Mouse (Mus musculus) liver, postnatal 0 days (tissue): Measurements from ENCODE around the gene Pax6. TPM values are rescaled to one million over a fixed set of nuclear protein-coding genes. Genes with fewer than 3 reads are reported as not detected.

Experiments
- ATAC-seq: fragments of 200-750 bp; cut with Nextera tagmentation; 2 replicates; pipeline ENCODE4 v1.8.0; 2017; ENCODE audit warnings: mild to moderate bottlenecking, moderate library complexity
- DNase-seq: peaks from one replicate; pipeline ENCODE4 v3.0.0-alpha.2; 2016
- H3K27ac ChIP-seq: fragments of 300-500 bp; sonication (generic); 2 replicates; pipeline ENCODE4 v1.5.1; 2014; ENCODE audit warnings: antibody characterized with exemption, moderate library complexity, mild to moderate bottlenecking, low read depth
- H3K27me3 ChIP-seq: fragments of 300-500 bp; sonication (generic); 2 replicates; pipeline ENCODE4 v1.6.1; 2014; ENCODE audit warnings: low read length, control low read depth, mixed read lengths; ENCODE audit not compliant: insufficient read depth
- H3K36me3 ChIP-seq: fragments of 300-500 bp; sonication (generic); replicated peaks from 2 replicates; pipeline ENCODE4 v1.6.1; 2014; ENCODE audit warnings: mild to moderate bottlenecking, control low read depth, low read length, moderate library complexity, mixed read lengths; ENCODE audit not compliant: insufficient read depth
- H3K4me1 ChIP-seq: fragments of 300-500 bp; sonication (generic); 2 replicates; pipeline ENCODE4 v1.6.1; 2014; ENCODE audit warnings: antibody characterized with exemption, mild to moderate bottlenecking, control low read depth; ENCODE audit not compliant: insufficient read depth
- H3K4me2 ChIP-seq: fragments of 300-500 bp; sonication (generic); 2 replicates; pipeline ENCODE4 v1.6.1; 2014; ENCODE audit warnings: low read depth, mild to moderate bottlenecking, low read length, moderate library complexity, mixed read lengths
- H3K4me3 ChIP-seq: fragments of 300-500 bp; sonication (generic); 2 replicates; pipeline ENCODE4 v1.5.1; 2014; ENCODE audit warnings: low read depth, low read length
- H3K9ac ChIP-seq: fragments of 300-500 bp; sonication (generic); replicated peaks from 2 replicates; pipeline ENCODE4 v1.6.1; 2014; ENCODE audit warnings: mild to moderate bottlenecking, moderate library complexity
- H3K9me3 ChIP-seq: fragments of 300-500 bp; sonication (generic); 2 replicates; pipeline ENCODE4 v1.6.1; 2016; ENCODE audit warnings: mild to moderate bottlenecking, control low read depth, low read length, mixed read lengths
- CTCF ChIP-seq: sonication (generic); IDR thresholded peaks from 2 replicates; pipeline ENCODE4 v1.5.1; 2016; ENCODE audit warnings: antibody characterized with exemption, low read depth
- EP300 ChIP-seq: IDR thresholded peaks from 2 replicates; pipeline ENCODE4 v1.6.1; 2016; ENCODE audit warnings: antibody characterized with exemption, low read depth, mild to moderate bottlenecking
- WGBS: fragments of 180-500 bp; shearing (Covaris S2); extraction: QIAGEN DNeasy Blood & Tissue Kit; methylation state at CpG from one replicate; pipeline ENCODE4 v1.1.7; 2014; ENCODE audit not compliant: insufficient replicate concordance; 5-methylcytosine and 5-hydroxymethylcytosine counted together
- polyA plus RNA-seq: library from polyadenylated mRNA; unstranded; fragments of >200 nt; fragmentation: Nextera tagmentation; extraction: Ambion mirVana; gene quantifications from 2 replicates; pipeline ENCODE4 v1.2.1, GENCODE M21; 2015

Gene Pax6
- polyA plus RNA-seq, 1 experiment from 2014 or later = not detected

DNA sequence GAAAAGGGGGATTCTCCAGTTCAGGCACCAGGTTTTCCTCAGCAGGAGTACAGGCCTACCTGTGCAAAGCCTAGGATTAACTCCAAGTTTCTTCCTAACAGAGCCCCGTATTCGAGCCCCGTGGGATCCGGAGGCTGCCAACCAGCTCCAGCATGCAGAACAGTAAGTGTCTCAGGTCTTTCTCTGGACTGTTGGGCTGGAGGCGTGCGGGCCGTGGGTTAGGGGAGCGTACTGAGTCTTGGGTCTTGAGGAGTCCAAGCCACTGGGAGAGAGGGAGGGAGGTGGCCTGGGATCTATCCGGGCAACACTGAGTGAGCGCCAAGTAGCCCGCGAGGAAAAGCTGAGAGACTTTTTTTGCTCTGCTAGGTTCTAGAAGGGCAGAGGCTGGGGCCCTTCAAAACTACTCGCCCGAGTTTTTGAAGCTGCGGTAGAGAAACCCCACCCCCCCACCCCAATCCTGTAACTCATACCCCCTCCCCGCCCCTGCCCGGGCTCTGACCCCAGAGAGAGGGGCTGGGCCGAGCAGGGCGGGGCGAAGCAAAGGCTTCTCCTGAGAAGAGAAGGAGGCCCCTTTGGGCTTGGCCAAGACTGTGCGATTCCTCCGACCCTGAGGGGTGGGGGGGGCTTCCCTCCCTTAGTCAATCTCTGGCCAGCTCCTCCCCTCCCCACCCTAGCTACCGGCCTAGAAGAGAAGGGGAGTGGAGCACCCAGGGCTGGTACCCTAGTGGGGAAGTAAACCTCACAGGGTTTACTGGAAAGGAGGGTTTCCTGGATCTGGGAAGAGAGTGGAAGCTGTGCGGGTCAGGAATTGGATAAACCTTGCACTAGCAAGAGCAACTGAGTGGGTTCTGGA, 11.7 kb downstream of the Pax6 start:
- Histone ChIP-seq H3K9me3 (no peaks in the 10 kb centered on the region), H3K36me3 (no peaks in the 10 kb centered on the region), H3K9ac (no peak overlapping the region), H3K4me2 (no peak overlapping the region), H3K27ac (no peak overlapping the region), H3K27me3 (peaks cover 95% of the 10 kb centered on the region), H3K4me3 (no peak overlapping the region), H3K4me1 (peaks cover 9% of the 10 kb centered on the region)
- TF ChIP-seq CTCF (no peak), EP300 (no peak)
- DNase-seq (no peak), ATAC-seq (no peak)
- 3% methylated on average over 23 of the region's 24 CpGs for WGBS

DNA sequence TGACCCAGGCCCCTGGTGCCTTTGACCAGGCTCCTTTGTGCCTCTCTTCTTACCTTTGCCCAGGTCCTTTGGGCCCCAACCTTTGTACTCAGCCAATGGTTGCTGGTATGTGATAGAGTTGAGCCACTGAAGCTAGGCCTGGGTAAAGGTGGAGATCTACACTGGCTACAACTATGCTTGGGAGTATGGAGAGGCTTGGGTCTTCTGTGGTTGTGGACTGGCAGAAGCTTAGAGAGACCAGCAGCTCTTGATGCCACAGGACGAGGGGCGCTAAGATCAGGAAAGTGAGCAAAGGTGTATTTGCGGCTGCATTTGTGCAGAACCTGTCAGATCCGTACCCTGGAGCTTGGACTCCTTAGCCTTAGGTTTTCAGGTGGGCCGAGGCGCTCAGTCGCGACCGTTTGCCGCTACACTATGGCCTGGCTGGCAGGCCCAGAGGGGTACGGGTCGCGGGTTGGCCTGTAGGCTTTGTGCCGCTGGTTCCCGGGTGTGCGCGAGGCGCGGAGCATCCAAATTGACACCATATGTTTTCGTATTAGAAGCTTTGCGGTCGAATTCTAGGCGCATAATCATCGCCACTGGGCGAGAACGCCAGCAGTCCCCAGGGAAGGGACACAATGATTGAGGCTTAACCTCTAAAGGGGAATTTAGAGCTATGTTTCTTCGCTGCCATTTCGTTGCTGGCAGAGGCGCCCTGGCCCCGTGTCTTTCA, 12.5 kb downstream of the Pax6 start:
- no peaks in the 10 kb centered on the region for H3K9me3 ChIP-seq
- DNase-seq = no peak
- no peak overlapping the region for H3K4me2 ChIP-seq
- peaks cover 95% of the 10 kb centered on the region for H3K27me3 ChIP-seq
- no peak overlapping the region for H3K9ac ChIP-seq
- no peak for TF ChIP-seq CTCF
- no peak for TF ChIP-seq EP300
- no peak for ATAC-seq
- H3K27ac ChIP-seq = no peak overlapping the region
- H3K4me3 ChIP-seq = no peak overlapping the region
- H3K4me1 ChIP-seq = peaks cover 5% of the 10 kb centered on the region
- H3K36me3 ChIP-seq = no peaks in the 10 kb centered on the region
- WGBS = 3% methylated on average over 30 of the region's 30 CpGs

DNA sequence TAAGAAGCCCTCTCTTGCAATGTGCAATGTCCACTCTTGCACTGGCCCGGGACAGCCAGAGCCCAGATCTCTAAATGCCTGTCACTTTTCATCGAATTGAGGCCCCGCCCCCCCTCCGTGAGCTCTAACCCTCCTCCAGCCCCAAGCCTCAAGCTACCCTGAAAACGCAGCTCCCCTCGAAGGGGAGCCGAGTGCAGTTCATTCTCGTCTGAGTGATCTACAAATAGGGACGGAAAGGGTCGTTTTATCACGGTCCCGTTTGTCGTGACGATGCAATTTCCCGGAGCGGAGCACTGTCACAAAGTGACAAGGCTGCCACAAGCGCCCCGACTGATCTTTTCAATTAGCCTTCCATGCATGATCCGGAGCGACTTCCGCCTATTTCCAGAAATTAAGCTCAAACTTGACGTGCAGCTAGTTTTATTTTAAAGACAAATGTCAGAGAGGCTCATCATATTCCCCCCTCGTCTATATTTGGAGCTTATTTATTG, 13.4 kb downstream of the Pax6 start:
- H3K4me1 ChIP-seq = peaks cover 2% of the 10 kb centered on the region
- ATAC-seq (no peak), DNase-seq (no peak)
- 1% methylated on average over 23 of the region's 23 CpGs for WGBS
- H3K4me2 ChIP-seq = 0 out of 2 replicates have a peak overlapping the region, but pooled peaks have one; percentile 40
- no peak overlapping the region for H3K27ac ChIP-seq
- peaks cover 95% of the 10 kb centered on the region for H3K27me3 ChIP-seq
- H3K36me3 ChIP-seq = no peaks in the 10 kb centered on the region
- peak overlapping the region; percentile 8; the same call in 1 of the 2 replicates for H3K4me3 ChIP-seq
- no peak overlapping the region for H3K9ac ChIP-seq
- no peaks in the 10 kb centered on the region for H3K9me3 ChIP-seq
- TF ChIP-seq EP300 (no peak), CTCF (no peak)

DNA sequence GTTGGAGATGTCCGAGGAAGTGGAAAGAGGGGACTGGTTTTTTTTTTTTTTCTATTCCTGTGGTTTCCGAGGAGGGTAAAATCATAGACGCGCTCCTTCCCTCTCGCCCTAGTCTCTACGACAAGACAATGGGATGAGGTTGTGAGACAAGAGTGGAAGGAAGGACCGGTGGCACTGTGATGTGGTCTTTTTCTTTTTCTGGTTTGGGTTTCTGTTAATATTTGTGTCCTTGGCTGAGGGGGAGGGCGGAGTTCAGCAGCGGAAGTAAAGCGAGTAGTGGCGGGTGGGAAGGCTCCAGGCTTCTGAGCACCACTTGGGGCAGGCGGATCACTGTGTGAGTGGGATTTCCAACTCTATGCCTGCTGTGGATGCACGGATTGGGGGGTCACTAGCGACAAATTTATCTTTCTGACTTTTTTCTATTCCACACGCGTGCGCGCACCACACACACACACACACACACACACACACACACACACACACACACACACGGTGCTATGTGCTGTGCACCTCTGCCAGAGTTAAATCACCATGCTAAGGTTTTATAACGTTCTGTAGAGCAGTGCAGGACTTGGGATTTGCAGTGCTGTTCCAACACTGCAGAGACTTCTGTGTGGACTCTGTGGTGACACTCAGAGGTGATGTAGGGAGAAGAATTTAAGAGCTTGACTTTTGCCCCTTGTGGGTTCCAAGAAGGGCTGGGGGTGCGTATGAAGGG, 14.1 kb downstream of the Pax6 start:
- ATAC-seq (no peak), DNase-seq (no peak)
- Histone ChIP-seq H3K9ac (no peak overlapping the region), H3K4me1 (peaks cover 4% of the 10 kb centered on the region), H3K4me3 (peak overlapping the region; percentile 8; the same call in 1 of the 2 replicates), H3K36me3 (no peaks in the 10 kb centered on the region), H3K27ac (no peak overlapping the region), H3K27me3 (peaks cover 95% of the 10 kb centered on the region), H3K9me3 (no peaks in the 10 kb centered on the region), H3K4me2 (0 out of 2 replicates have a peak overlapping the region, but pooled peaks have one; percentile 40)
- TF ChIP-seq CTCF (no peak), EP300 (no peak)
- 1% methylated on average over 21 of the region's 21 CpGs for WGBS

DNA sequence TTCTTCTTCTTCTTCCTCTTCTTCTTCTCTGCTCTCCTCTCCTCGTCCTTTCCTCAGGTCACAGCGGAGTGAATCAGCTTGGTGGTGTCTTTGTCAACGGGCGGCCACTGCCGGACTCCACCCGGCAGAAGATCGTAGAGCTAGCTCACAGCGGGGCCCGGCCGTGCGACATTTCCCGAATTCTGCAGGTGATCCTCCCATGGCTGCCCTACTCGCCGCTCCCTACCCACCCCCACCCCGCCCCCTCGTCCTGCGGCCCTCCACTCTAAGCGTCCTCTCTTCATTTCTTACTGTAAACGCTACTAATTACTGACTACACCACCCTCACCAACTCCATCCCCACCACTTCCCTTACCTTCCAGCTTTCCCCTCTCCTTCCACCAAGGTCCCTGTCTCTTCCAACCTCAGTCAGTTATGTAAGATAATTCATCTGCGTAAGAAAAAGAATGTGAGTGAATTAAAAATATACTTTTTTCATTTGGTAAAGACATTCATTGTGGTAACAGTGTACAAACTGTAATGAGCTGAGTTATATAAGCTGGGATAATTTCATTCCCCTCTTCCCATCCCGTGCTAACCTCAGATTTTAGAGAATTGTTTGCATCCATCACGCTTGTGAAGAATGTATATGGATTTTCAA, 15.2 kb downstream of the Pax6 start:
- WGBS = 3% methylated on average over 22 of the region's 22 CpGs
- Histone ChIP-seq H3K27me3 (peaks cover 97% of the 10 kb centered on the region), H3K9ac (no peak overlapping the region), H3K4me3 (no peak overlapping the region), H3K27ac (no peak overlapping the region), H3K36me3 (no peaks in the 10 kb centered on the region), H3K4me1 (peaks cover 5% of the 10 kb centered on the region), H3K4me2 (no peak overlapping the region), H3K9me3 (no peaks in the 10 kb centered on the region)
- no peak for DNase-seq
- no peak for ATAC-seq
- TF ChIP-seq CTCF (no peak), EP300 (no peak)
